Mouse (Mus musculus) central nervous system, embryonic 11.5 days (tissue): Measurements from ENCODE around the gene Mknk1. TPM values are rescaled to one million over a fixed set of nuclear protein-coding genes. Genes with fewer than 3 reads are reported as not detected.

ENCODE experiments used
- polyA plus RNA-seq: library from polyadenylated mRNA; depleted of rRNA; stranded (reverse); fragments of >200 nt; gene quantifications from 2 replicates; pipeline ENCODE4 v1.2.3, GENCODE M21; 2012; rRNA removed

Mknk1 gene
- 39.5 and 41.0 TPM in 2 replicates for polyA plus RNA-seq

DNA sequence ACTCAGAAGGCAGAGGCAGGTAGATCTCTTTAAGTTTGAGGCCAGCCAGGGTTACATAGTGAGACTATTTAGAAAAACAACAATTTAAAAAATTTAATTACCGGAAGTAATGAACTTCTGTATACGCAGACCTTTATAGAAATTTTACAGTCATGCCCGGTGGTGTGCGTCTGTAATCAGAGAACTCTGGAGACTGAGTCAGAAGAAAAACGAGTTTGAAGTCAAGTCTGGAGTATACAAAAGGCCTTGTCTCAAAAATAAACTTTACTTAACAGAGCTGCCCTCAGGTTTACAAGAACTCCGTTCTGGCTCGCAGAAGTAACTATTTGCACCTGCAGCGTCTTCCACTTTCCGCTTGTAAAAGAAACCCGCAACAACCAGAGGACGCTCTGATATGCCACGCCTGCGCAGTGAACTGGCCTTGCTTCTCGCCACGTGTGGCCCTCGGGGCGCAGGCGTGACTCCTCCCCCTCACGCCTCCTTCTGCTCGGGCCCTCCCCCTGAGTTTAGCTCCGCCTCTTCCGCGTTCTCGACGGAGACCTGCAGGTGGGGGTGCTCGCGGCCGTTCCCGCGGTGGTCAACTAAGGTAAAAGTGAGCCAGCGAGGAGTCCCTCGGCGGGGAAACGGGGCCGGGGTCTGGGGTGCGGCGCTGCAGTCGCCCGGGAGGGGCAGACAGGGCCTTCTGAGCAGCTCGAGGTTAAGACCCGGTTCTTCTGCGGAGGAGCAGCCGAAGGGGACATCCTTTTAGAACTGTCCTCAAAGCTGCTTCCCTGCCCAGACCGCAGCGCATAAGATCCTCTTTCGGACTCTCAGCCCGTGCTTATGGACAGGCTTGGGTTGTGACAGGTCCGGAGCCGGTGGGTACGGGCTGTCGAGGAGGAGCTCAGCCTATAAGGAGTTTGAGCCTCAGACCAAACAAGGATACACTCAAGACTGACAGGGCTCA, at the start of gene Mknk1:
Mknk1 (plus strand) TSS at position 503 of the 946 bp plus-strand sequence.

DNA sequence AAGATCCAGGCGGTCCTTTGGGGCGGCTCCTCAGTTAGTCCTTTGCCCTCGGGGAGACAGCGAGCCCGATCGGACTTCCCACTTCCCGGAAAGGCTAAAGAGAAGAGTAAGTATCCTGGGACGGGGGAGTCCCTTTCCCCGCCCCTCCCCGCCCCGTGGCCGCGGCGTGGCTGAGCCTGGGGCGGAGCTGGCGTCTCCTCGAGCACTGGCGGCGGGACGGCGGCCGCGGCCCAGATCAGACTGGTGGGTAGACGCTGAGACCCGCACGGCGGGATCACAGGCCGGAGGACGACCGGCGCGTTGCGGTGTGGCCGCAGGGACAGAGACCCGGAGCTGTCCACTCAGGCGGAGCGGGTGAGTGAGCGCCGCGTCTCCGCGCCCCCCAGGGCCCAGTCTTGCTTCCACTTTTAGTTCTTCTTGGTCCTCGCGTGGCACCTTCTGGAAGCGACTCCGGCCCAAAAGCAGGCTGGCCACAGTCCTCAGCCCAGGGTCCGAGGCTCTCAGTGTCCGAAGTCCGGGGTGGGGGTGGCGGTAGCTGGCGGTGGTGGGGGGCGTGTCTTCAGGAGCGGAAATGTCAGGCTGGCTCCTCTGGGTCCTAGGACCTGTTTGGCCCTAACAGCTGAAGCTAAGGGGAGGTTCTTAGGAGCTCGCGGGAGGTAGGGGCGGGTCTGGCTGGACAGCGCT, 11.0 kb upstream of the Mknk1 start, which contains the start of gene Mob3c:
Mob3c (plus strand) TSS at position 205 of the 684 bp plus-strand sequence.

DNA sequence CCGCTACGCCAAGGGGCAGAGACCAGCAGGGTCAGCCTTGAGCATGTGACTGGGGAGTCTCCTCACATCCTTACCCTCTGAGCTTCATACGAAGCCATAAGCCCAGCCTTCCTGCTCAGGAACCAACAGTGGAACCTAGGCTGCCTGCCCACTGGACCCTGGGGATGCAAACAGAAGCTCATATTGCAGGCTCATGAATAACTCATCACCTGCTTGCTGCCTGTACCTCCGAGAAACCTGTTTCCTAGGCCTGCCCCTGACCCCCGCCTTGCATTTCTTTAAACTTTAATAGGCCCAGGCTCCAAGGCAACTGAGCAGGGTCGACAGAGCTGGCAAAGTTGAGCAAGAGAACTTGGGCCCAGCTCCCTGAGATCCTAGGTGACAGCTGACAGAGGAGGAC, 45.0 kb downstream of the Mknk1 start, which contains the start of gene Kncn:
Kncn (plus strand) TSS at position 379 of the 400 bp plus-strand sequence.

DNA sequence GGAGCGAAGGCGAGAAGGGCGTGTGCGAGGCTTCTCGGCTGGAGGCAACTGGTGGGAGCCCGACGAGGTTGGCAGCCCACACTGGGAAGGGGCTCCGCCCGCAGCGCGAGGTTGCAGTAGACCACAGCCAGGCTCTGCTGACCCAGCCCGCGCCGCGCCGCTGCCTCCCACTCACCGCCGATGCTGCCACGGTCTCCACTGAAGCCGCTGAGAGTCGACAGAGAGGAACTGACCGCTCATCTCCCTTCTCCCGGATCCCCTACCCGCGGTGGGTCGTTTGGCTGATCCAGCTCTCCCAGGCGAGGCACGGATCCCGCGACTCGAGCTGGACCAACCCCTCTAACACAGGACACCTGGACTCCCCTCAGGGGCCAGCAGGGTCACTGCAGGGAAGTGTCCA, 51.6 kb downstream of the Mknk1 start, which contains the start of gene 6430628N08Rik:
6430628N08Rik (plus strand) TSS at position 113 of the 400 bp plus-strand sequence.

Other genes with a start within 250 kb of the Mknk1 start
- not detected in 2 replicates for gene Cyp4a32, start 238.2 kb upstream of the Mknk1 start, polyA plus RNA-seq
- gene Cyp4b1, start 191.5 kb upstream of the Mknk1 start, polyA plus RNA-seq: 0.08 and 0.19 TPM in 2 replicates
- 17.9 and 24.6 TPM in 2 replicates for gene Efcab14, start 101.5 kb upstream of the Mknk1 start, polyA plus RNA-seq
- gene Tex38, start 58.2 kb upstream of the Mknk1 start, polyA plus RNA-seq: 0.42 and 1.2 TPM in 2 replicates
- 27.5 and 28.1 TPM in 2 replicates for gene Atpaf1, start 54.4 kb upstream of the Mknk1 start, polyA plus RNA-seq
- gene Mob3c, start 11.1 kb upstream of the Mknk1 start, polyA plus RNA-seq: 6.5 and 8.0 TPM in 2 replicates
- not detected in 2 replicates for gene Kncn, start 45.2 kb downstream of the Mknk1 start, polyA plus RNA-seq
- gene 6430628N08Rik, start 51.5 kb downstream of the Mknk1 start, polyA plus RNA-seq: 0.04 and 0.23 TPM in 2 replicates
- 5.4 and 9.1 TPM in 2 replicates for gene Dmbx1, start 100.7 kb downstream of the Mknk1 start, polyA plus RNA-seq
- 2.7 TPM in 2 replicates for gene Faah, start 178.7 kb downstream of the Mknk1 start, polyA plus RNA-seq
- 9.7 and 13.1 TPM in 2 replicates for gene Nsun4, start 214.7 kb downstream of the Mknk1 start, polyA plus RNA-seq
- gene Uqcrh, start 235.9 kb downstream of the Mknk1 start, polyA plus RNA-seq: 542 and 729 TPM in 2 replicates
- gene Lrrc41, start 236.1 kb downstream of the Mknk1 start, polyA plus RNA-seq: 26.9 and 41.3 TPM in 2 replicates